Mouse (Mus musculus) CH12.LX (cell line): ENCODE measurements around the gene Tent5c. TPM values are rescaled to one million over a fixed set of nuclear protein-coding genes. Genes with fewer than 3 reads are reported as not detected.

Experiments used
- DNase-seq: peaks from one replicate; pipeline ENCODE4 v3.0.0-alpha.2; 2013; ENCODE audit errors: extremely low read depth
- H3K27ac ChIP-seq: 2 replicates; pipeline ENCODE4 v1.5.1; 2012; ENCODE audit warnings: low read depth, mild to moderate bottlenecking, control low read depth, moderate library complexity; ENCODE audit not compliant: insufficient read depth
- H3K27me3 ChIP-seq: replicated peaks from 2 replicates; pipeline ENCODE3; 2012; ENCODE audit warnings: inconsistent platforms
- H3K36me3 ChIP-seq, 2 experiments: replicated peaks in 1 of 2; 2 replicates each; pipeline versions ENCODE3 to v1.6.1; 2012; ENCODE audit warnings: inconsistent platforms in 1 of 2, low read length in 1 of 2, mild to moderate bottlenecking in 1 of 2, mixed read lengths in 1 of 2, moderate library complexity in 1 of 2; ENCODE audit not compliant: control insufficient read depth in 1 of 2, insufficient read depth in 1 of 2
- H3K4me1 ChIP-seq, 2 experiments: 2 replicates each; pipeline ENCODE4 v1.6.1; 2012; ENCODE audit warnings: inconsistent platforms in 1 of 2, moderate library complexity in 1 of 2; ENCODE audit not compliant: insufficient read depth in 2 of 2, control insufficient read depth in 1 of 2
- H3K4me2 ChIP-seq: 2 replicates; pipeline ENCODE4 v1.6.1; 2012; ENCODE audit warnings: low read depth, mild to moderate bottlenecking, control low read depth; ENCODE audit not compliant: poor library complexity, insufficient read depth, severe bottlenecking
- H3K4me3 ChIP-seq, 3 experiments: fragments of 150-350 bp in 1 of 3; sonication (generic) in 1 of 3; replicated peaks in 1 of 3; 2 replicates each; pipeline versions ENCODE3 to v1.5.1; 2011 to 2012; ENCODE audit warnings: low read depth in 2 of 3, low read length in 2 of 3, mild to moderate bottlenecking in 2 of 3, moderate library complexity in 2 of 3, control low read depth in 1 of 3, improper control_type of control experiment in 1 of 3, inconsistent platforms in 1 of 3, mixed read lengths in 1 of 3; ENCODE audit not compliant: poor library complexity in 1 of 3
- H3K79me2 ChIP-seq: replicated peaks from 2 replicates; pipeline ENCODE4 v1.6.1; 2012; ENCODE audit warnings: mild to moderate bottlenecking, moderate library complexity; ENCODE audit not compliant: control insufficient read depth, poor library complexity, insufficient read depth, severe bottlenecking; ENCODE audit errors: extremely low read depth
- H3K9ac ChIP-seq: 2 replicates; pipeline ENCODE4 v1.6.1; 2012; ENCODE audit warnings: low read depth, mild to moderate bottlenecking, control low read depth, moderate library complexity; ENCODE audit not compliant: insufficient read depth
- H3K9me3 ChIP-seq: replicated peaks from 2 replicates; pipeline ENCODE3; 2012; ENCODE audit warnings: low read length, inconsistent platforms, mixed read lengths
- IRF4 ChIP-seq: IDR thresholded peaks from 2 replicates; pipeline ENCODE4 v1.6.1; 2014; ENCODE audit warnings: low read depth, mild to moderate bottlenecking, inconsistent platforms, low read length, improper control_type of control experiment
- JUND ChIP-seq: conservative IDR thresholded peaks from 2 replicates; pipeline ENCODE4 v1.6.1; 2011; ENCODE audit warnings: low read depth, low read length, improper control_type of control experiment
- KAT2A ChIP-seq: IDR thresholded peaks from 2 replicates; pipeline ENCODE4 v1.6.1; 2012; ENCODE audit warnings: low read length, improper control_type of control experiment, inconsistent platforms; ENCODE audit not compliant: insufficient replicate concordance
- MAFK ChIP-seq: IDR thresholded peaks from 2 replicates; pipeline ENCODE4 v1.6.1; 2011; ENCODE audit warnings: low read length, improper control_type of control experiment; ENCODE audit not compliant: insufficient replicate concordance
- MAX ChIP-seq: IDR thresholded peaks from 2 replicates; pipeline ENCODE4 v1.6.1; 2011; ENCODE audit warnings: low read length, improper control_type of control experiment
- MAZ ChIP-seq: IDR thresholded peaks from 2 replicates; pipeline ENCODE4 v1.6.1; 2012; ENCODE audit warnings: low read depth, mild to moderate bottlenecking, inconsistent platforms, low read length, improper control_type of control experiment, moderate library complexity
- MXI1 ChIP-seq: IDR thresholded peaks from 2 replicates; pipeline ENCODE4 v1.6.1; 2011; ENCODE audit warnings: mild to moderate bottlenecking, low read depth, low read length, improper control_type of control experiment
- NELFE ChIP-seq: IDR thresholded peaks from 2 replicates; pipeline ENCODE4 v1.6.1; 2011; ENCODE audit warnings: low read depth, low read length, improper control_type of control experiment
- NRF1 ChIP-seq: IDR thresholded peaks from 2 replicates; pipeline ENCODE4 v1.6.1; 2014; ENCODE audit warnings: low read depth, mild to moderate bottlenecking, inconsistent platforms, low read length, improper control_type of control experiment, moderate library complexity
- POLR2A ChIP-seq: IDR thresholded peaks from 2 replicates; pipeline ENCODE4 v1.6.1; 2011; ENCODE audit warnings: low read depth, mild to moderate bottlenecking, improper control_type of control experiment, low read length
- POLR2AphosphoS2 ChIP-seq: IDR thresholded peaks from 2 replicates; pipeline ENCODE4 v1.6.1; 2011; ENCODE audit warnings: low read depth, low read length, improper control_type of control experiment
- RAD21 ChIP-seq: IDR thresholded peaks from 2 replicates; pipeline ENCODE4 v1.6.1; 2011; ENCODE audit warnings: low read depth, mild to moderate bottlenecking, low read length, improper control_type of control experiment, moderate library complexity
- TBP ChIP-seq: conservative IDR thresholded peaks from 2 replicates; pipeline ENCODE4 v1.6.1; 2011; ENCODE audit warnings: low read depth, low read length, improper control_type of control experiment
- TCF12 ChIP-seq: IDR thresholded peaks from 2 replicates; pipeline ENCODE4 v1.6.1; 2014; ENCODE audit warnings: low read depth, mild to moderate bottlenecking, inconsistent platforms, low read length, improper control_type of control experiment
- USF2 ChIP-seq: conservative IDR thresholded peaks from 2 replicates; pipeline ENCODE4 v1.6.1; 2011; ENCODE audit warnings: low read depth, low read length, improper control_type of control experiment
- ZKSCAN1 ChIP-seq: IDR thresholded peaks from 2 replicates; pipeline ENCODE4 v1.6.1; 2012; ENCODE audit warnings: low read depth, inconsistent platforms, low read length, improper control_type of control experiment, borderline replicate concordance
- ZMIZ1 ChIP-seq: IDR thresholded peaks from 2 replicates; pipeline ENCODE4 v1.6.1; 2012; ENCODE audit warnings: low read depth, mild to moderate bottlenecking, inconsistent platforms, low read length, improper control_type of control experiment
- dilution Hi-C: fragments of 300-500 bp; cut with MboI; formaldehyde crosslinking; loops from 2 replicates; pipeline ENCODE4 v1.14.3; 2020; ENCODE audit warnings: low sequenced_read_pairs; ENCODE audit not compliant: extremely low pct_unique_long_range_greater_than_20kb, extremely low pct_ligation_motif_present
- in situ Hi-C: fragments of 300-500 bp; cut with MboI; formaldehyde crosslinking; loops from 3 replicates; pipeline ENCODE4 v1.14.3; 2019; ENCODE audit warnings: low sequenced_read_pairs, low pct_ligation_motif_present, low pct_unique_long_range_greater_than_20kb, mixed read lengths
- polyA plus RNA-seq: library from polyadenylated mRNA; unstranded; fragments of >175 nt; gene quantifications from 2 replicates; pipeline ENCODE4 v1.2.1, GENCODE M21; 2012; ENCODE audit warnings: low read depth; ENCODE audit not compliant: insufficient read length
- total RNA-seq, 2 experiments: library from RNA; depleted of rRNA; stranded (reverse); fragments of 300-350 nt in 1 of 2; fragments of >200 nt in 1 of 2; gene quantifications; 2 replicates each; pipeline ENCODE4 v1.2.3; 2012 to 2014

The Tent5c gene
- total RNA-seq (2012; rRNA removed) (12.3 and 18.6 TPM in 2 replicates), total RNA-seq (2014; rRNA removed) (9.5 and 10.6 TPM in 2 replicates), polyA plus RNA-seq (16.0 and 18.7 TPM in 2 replicates)

DNA sequence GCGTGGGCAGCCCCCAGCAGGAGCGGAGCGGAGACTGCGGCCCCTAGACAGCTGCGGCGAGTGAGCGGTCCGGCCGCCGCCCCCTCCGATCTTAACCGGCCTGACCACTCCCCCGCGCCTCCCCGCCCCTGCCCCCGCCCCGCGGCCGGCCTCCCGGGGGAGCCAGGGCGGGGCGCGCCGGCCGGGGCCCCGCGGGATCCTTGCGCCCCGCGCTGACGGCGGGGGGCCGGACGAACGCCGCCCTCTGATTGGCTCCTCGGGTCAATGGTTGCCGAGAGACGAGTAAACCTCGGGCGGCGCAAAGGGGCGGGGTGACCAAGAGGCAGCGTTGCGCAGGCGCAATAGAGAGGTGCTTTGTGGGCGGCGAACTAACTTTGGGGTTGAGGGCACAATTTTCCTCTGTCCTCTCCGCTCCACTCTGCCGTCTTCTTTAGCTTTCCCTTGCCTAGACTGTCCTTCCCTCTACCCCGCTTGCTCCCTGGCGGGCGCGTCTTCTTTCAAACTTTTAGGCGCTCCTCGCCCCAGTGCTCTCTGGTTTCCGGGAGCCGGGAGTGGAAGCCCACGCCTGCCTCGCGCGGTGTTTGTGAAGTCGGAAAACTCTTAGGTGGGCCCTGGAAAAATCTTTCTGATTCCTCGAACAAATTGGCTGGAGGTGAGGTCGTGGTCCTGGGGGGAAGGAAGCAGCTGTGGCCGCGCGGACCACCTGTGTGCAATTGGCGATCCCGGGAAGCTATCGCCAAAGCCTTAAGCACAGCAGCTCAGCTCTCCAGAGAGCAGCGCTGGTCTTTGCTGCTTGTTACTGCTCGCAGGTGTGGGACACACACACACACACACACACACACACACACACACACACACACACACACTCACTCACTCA lies at the start of gene Tent5c:
Tent5c (minus strand) TSS at position 192 of the 877 bp plus-strand sequence.
- dilution Hi-C loops, result no loop called here
- in situ Hi-C loops, result loop anchor here (5.0 kb wide), 1 partner anchor 67 kb away; no protein-coding TSS in a partner anchor
- peaks cover 30% of the 10 kb centered on the region for H3K79me2 ChIP-seq
- DNase-seq, result peak; percentile 96
- no peaks in the 10 kb centered on the region for H3K9me3 ChIP-seq
- H3K4me1 ChIP-seq, result peaks cover 10 to 38% of the 10 kb centered on the region in 2 experiments
- peak within 1 kb of the TSS; percentile 69 to 79 (median 79) for H3K4me3 ChIP-seq
- peak within 1 kb of the TSS; percentile 78 for H3K4me2 ChIP-seq
- TF ChIP-seq POLR2A (peak; percentile 95), NRF1 (peak; percentile 93), IRF4 (0 out of 2 replicates have a peak, but pooled peaks have one; percentile 24), MAZ (peak; percentile 81; the same call in 1 of the 2 replicates), TCF12 (peak; percentile 92), POLR2AphosphoS2 (peak; percentile 52; the same call in 1 of the 2 replicates), MAFK (no peak), ZMIZ1 (peak; percentile 81), JUND (no peak), MXI1 (peak; percentile 86), NELFE (peak; percentile 83), TBP (peak; percentile 64; the same call in 1 of the 2 replicates), ZKSCAN1 (no peak)
- peak within 1 kb of the TSS; percentile 68 for H3K27ac ChIP-seq
- H3K27me3 ChIP-seq, result peaks cover 5% of the 10 kb centered on the region
- H3K36me3 ChIP-seq, result peaks cover 0 to 2% of the 10 kb centered on the region in 2 experiments
- peak within 1 kb of the TSS; percentile 75 for H3K9ac ChIP-seq

DNA sequence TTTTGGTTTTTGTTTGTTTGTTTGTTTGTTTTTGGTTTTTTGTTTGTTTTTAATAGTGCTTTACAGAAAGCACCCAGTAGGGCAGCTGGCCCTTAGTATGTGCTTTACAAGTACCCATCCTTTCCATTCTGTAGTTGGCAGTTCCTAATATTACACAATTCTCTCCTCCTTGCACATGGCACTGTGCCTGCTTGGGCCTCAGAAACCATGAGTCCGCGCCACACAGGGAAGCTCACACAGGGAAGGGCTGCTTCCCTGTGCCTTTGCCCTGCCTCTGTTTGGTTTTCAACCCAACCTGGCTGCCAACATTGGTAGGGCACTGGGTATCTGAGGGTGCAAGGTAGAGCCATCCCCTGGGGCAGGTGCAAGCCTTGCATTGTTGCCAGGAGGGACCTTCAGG lies 47.6 kb upstream of the Tent5c start:
- H3K4me1 ChIP-seq, result peaks cover 8 to 42% of the 10 kb centered on the region in 2 experiments
- H3K27me3 ChIP-seq, result no peaks in the 10 kb centered on the region
- DNase-seq, result no peak
- no peak overlapping the region for H3K9ac ChIP-seq
- no peak overlapping the region for H3K27ac ChIP-seq
- no peaks in the 10 kb centered on the region for H3K36me3 ChIP-seq
- H3K4me2 ChIP-seq, result no peak overlapping the region
- TF ChIP-seq MAZ (no peak), KAT2A (no peak), RAD21 (no peak), POLR2A (no peak), MXI1 (no peak), USF2 (no peak), MAX (no peak)
- in situ Hi-C loops (loop anchor here (5.0 kb wide), 1 partner anchor 34 kb away; no protein-coding TSS in a partner anchor), dilution Hi-C loops (no loop called here)
- H3K9me3 ChIP-seq, result no peaks in the 10 kb centered on the region
- H3K79me2 ChIP-seq, result no peaks in the 10 kb centered on the region
- no peak overlapping the region for H3K4me3 ChIP-seq
